Mouse (Mus musculus): ENCODE results near the gene Foxd3. TPM values are rescaled to one million over a fixed set of nuclear protein-coding genes. Genes with fewer than 3 reads are reported as not detected.

The Foxd3 gene
- polyA plus RNA-seq, 1 experiment from 2014 or later, result 0.08 TPM

DNA sequence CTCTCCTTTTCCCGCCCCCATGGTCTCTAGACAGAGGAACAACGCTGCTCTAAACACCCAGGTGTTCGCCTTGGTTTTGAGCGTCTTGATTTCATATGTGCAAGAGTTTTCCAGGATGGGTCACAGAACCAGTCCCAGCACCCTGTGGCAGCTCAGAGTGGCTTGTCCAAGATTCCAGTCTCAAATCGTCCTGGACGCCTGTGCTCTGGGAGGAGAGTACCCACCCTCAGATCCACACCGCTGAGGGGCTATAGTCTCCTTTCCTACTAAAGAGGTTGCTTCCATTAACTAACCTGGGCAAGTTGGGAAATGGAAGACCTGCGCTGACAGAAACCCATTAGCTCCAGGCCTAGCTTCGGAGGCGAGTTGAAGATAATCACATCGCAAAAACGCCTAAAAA lies 5.9 kb downstream of the Foxd3 start:
- Histone ChIP-seq H3K9ac (ENCODE audit: low read length) (no peak overlapping the region), H3K9me3 (ENCODE audit: control insufficient read depth, low read length) (no peaks in the 10 kb centered on the region), H3K27ac (ENCODE audit: low read depth, low read length) (no peak overlapping the region), H3K4me1 (replicated peaks; ENCODE audit: control insufficient read depth, insufficient read depth, low read length) (peaks cover 9% of the 10 kb centered on the region), H3K4me2 (ENCODE audit: low read depth, low read length, severe bottlenecking) (no peak overlapping the region), H3K36me3 (ENCODE audit: control insufficient read depth, insufficient read depth, low read length) (no peaks in the 10 kb centered on the region), H3K4me3 (ENCODE audit: low read depth, low read length) (no peak overlapping the region), H3K27me3 (ENCODE audit: control insufficient read depth, insufficient read depth, low read length) (peaks cover 67% of the 10 kb centered on the region)
- 5% methylated on average over 12 of the region's 12 CpGs for WGBS
- ATAC-seq (replicated peaks; ENCODE audit: low FRiP score), result no peak
- no peak for DNase-seq (ENCODE audit: low spot score)

- Histone ChIP-seq H3K27me3 (ENCODE audit: control insufficient read depth, insufficient read depth, low read length) (peaks cover 62% of the 10 kb centered on the region), H3K9me3 (ENCODE audit: control insufficient read depth, low read length) (no peaks in the 10 kb centered on the region), H3K4me1 (replicated peaks; ENCODE audit: control insufficient read depth, insufficient read depth, low read length) (peaks cover 4% of the 10 kb centered on the region), H3K4me2 (ENCODE audit: low read depth, low read length, severe bottlenecking) (no peak overlapping the region), H3K27ac (ENCODE audit: low read depth, low read length) (no peak overlapping the region), H3K9ac (ENCODE audit: low read length) (no peak overlapping the region), H3K36me3 (ENCODE audit: control insufficient read depth, insufficient read depth, low read length) (no peaks in the 10 kb centered on the region), H3K4me3 (ENCODE audit: low read depth, low read length) (no peak overlapping the region)
- 9% methylated on average over 9 of the region's 9 CpGs for WGBS
- no peak for ATAC-seq (replicated peaks; ENCODE audit: low FRiP score)
- DNase-seq (ENCODE audit: low spot score), result no peak
These were observed 6.3 kb downstream of the Foxd3 start for GRCm38 (mm10) chr4:99662431-99662830.

DNA sequence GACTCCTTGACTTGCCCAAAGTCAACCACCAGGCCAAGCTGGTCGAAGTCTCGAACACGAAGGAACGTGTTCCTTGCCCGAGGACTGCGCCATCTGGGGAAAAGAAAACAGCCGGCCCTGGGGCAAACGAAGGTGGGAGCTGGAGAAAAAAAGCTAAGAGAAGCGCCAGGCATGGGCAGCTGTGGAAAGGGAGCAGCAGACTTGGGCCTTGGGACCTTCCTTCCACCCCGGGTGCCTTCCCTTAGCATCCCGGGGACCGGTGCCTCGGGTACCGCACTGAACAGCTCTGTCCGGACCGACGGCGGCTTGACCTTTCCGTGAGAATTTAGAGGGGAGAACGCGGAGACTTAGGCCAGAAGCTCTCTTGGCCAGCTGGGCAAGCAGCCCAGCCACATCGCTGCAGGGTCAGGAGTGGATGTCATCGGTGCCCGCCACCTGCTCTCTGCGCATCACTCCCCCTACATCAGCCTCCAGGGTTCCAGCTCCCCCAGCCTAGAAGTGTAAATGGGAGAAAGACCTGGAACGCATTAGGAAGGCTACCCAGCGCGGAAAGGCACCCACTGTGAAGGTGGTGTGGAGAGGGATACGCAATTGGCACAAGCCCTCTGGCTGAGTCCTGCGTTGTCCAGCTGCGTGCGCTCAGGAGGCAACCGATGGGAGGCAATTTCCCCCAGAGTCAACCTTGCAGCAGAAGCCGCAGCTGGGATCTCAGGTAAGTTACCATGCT lies 6.9 kb downstream of the Foxd3 start:
- H3K36me3 ChIP-seq (ENCODE audit: control insufficient read depth, insufficient read depth, low read length), result no peaks in the 10 kb centered on the region
- H3K27me3 ChIP-seq (ENCODE audit: control insufficient read depth, insufficient read depth, low read length), result peaks cover 57% of the 10 kb centered on the region
- no peak overlapping the region for H3K4me3 ChIP-seq (ENCODE audit: low read depth, low read length)
- no peak overlapping the region for H3K9ac ChIP-seq (ENCODE audit: low read length)
- no peak overlapping the region for H3K4me2 ChIP-seq (ENCODE audit: low read depth, low read length, severe bottlenecking)
- ATAC-seq (replicated peaks; ENCODE audit: low FRiP score) (no peak), DNase-seq (ENCODE audit: low spot score) (peak; percentile 58)
- 3% methylated on average over 34 of the region's 34 CpGs for WGBS
- H3K4me1 ChIP-seq (replicated peaks; ENCODE audit: control insufficient read depth, insufficient read depth, low read length), result peaks cover 2% of the 10 kb centered on the region; the same call in 1 of the 2 replicates
- no peaks in the 10 kb centered on the region for H3K9me3 ChIP-seq (ENCODE audit: control insufficient read depth, low read length)
- no peak overlapping the region for H3K27ac ChIP-seq (ENCODE audit: low read depth, low read length)

- no peak overlapping the region for H3K27ac ChIP-seq (ENCODE audit: low read depth, low read length)
- H3K9ac ChIP-seq (ENCODE audit: low read length), result no peak overlapping the region
- H3K27me3 ChIP-seq (ENCODE audit: control insufficient read depth, insufficient read depth, low read length), result peaks cover 53% of the 10 kb centered on the region
- no peak overlapping the region for H3K4me2 ChIP-seq (ENCODE audit: low read depth, low read length, severe bottlenecking)
- H3K36me3 ChIP-seq (ENCODE audit: control insufficient read depth, insufficient read depth, low read length), result no peaks in the 10 kb centered on the region
- ATAC-seq (replicated peaks; ENCODE audit: low FRiP score), result no peak
- H3K4me3 ChIP-seq (ENCODE audit: low read depth, low read length), result no peak overlapping the region
- WGBS, result 10% methylated on average over 8 of the region's 8 CpGs
- H3K9me3 ChIP-seq (ENCODE audit: control insufficient read depth, low read length), result no peaks in the 10 kb centered on the region
- no peak for DNase-seq (ENCODE audit: low spot score)
- peaks cover 2% of the 10 kb centered on the region; the same call in 1 of the 2 replicates for H3K4me1 ChIP-seq (replicated peaks; ENCODE audit: control insufficient read depth, insufficient read depth, low read length)
These were observed 7.6 kb downstream of the Foxd3 start for GRCm38 (mm10) chr4:99663710-99664109.

- WGBS, result 86% methylated on average over 7 of the region's 7 CpGs
- no peaks in the 10 kb centered on the region for H3K4me1 ChIP-seq (replicated peaks; ENCODE audit: control insufficient read depth, insufficient read depth, low read length)
These were observed 14.2 kb downstream of the Foxd3 start for GRCm38 (mm10) chr4:99670203-99670851.

DNA sequence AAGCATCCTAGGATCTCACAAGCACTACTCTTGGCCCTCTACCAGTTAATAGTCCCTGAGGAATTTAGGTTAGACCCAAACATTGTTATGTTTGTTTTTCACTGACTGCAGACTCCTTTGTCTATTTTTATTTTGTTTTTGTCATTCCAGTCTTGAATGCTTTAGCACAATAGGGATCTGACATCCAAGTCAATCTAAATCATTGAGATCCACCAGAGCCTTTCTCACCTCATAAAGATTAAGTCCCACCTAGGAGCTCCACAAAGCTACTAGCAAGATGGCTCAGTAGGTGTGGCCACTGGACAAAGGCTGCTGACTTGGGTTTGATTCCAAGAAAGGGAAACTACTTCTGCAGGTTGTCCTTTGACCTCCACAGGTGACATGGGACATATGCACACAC lies 19.1 kb downstream of the Foxd3 start:
- DNase-seq (ENCODE audit: low spot score) (no peak), ATAC-seq (replicated peaks; ENCODE audit: low FRiP score) (no peak)
- H3K36me3 ChIP-seq (ENCODE audit: control insufficient read depth, insufficient read depth, low read length), result no peaks in the 10 kb centered on the region
- H3K4me1 ChIP-seq (replicated peaks; ENCODE audit: control insufficient read depth, insufficient read depth, low read length), result no peaks in the 10 kb centered on the region
- H3K27me3 ChIP-seq (ENCODE audit: control insufficient read depth, insufficient read depth, low read length), result no peaks in the 10 kb centered on the region
- H3K9me3 ChIP-seq (ENCODE audit: control insufficient read depth, low read length), result no peaks in the 10 kb centered on the region
- no peak overlapping the region for H3K9ac ChIP-seq (ENCODE audit: low read length)
- H3K27ac ChIP-seq (ENCODE audit: low read depth, low read length), result no peak overlapping the region
- H3K4me2 ChIP-seq (ENCODE audit: low read depth, low read length, severe bottlenecking), result no peak overlapping the region
- H3K4me3 ChIP-seq (ENCODE audit: low read depth, low read length), result no peak overlapping the region

More at GRCm38 (mm10) chr4:99670203-99670851, 14.2 kb downstream of the Foxd3 start:
- Histone ChIP-seq H3K4me3 (ENCODE audit: low read depth, low read length) (no peak overlapping the region), H3K27ac (ENCODE audit: low read depth, low read length) (no peak overlapping the region), H3K36me3 (ENCODE audit: control insufficient read depth, insufficient read depth, low read length) (no peaks in the 10 kb centered on the region), H3K27me3 (ENCODE audit: control insufficient read depth, insufficient read depth, low read length) (no peaks in the 10 kb centered on the region), H3K9me3 (ENCODE audit: control insufficient read depth, low read length) (no peaks in the 10 kb centered on the region), H3K9ac (ENCODE audit: low read length) (no peak overlapping the region), H3K4me2 (ENCODE audit: low read depth, low read length, severe bottlenecking) (no peak overlapping the region)
- DNase-seq (ENCODE audit: low spot score), result no peak
- no peak for ATAC-seq (replicated peaks; ENCODE audit: low FRiP score)

DNA sequence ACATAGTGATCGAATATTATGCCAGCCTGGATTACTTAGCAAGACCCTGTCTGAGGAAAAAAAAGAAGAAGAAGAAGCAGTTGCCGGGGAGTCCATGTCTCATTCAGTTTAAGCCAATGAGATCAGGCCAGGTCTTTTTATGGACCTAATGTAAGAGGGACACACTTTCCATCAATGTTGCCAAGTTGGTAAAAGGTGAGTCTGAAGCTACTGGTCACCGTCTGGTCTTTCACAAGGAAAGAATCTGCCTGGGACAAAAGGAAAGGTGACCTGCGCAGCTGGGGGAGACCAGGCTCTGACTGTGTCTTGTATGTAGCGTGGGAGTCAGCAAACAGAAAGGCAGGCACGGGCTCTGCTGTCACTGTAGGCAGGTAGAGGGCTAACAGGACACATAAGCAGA lies 27.8 kb downstream of the Foxd3 start:
- H3K4me2 ChIP-seq (ENCODE audit: low read depth, low read length, severe bottlenecking), result no peak overlapping the region
- no peak overlapping the region for H3K4me3 ChIP-seq (ENCODE audit: low read depth, low read length)
- H3K9ac ChIP-seq (ENCODE audit: low read length), result no peak overlapping the region
- no peaks in the 10 kb centered on the region for H3K36me3 ChIP-seq (ENCODE audit: control insufficient read depth, insufficient read depth, low read length)
- DNase-seq (ENCODE audit: low spot score) (no peak), ATAC-seq (replicated peaks; ENCODE audit: low FRiP score) (no peak)
- no peaks in the 10 kb centered on the region for H3K9me3 ChIP-seq (ENCODE audit: control insufficient read depth, low read length)
- H3K27ac ChIP-seq (ENCODE audit: low read depth, low read length), result no peak overlapping the region
- no peaks in the 10 kb centered on the region for H3K4me1 ChIP-seq (replicated peaks; ENCODE audit: control insufficient read depth, insufficient read depth, low read length)
- WGBS, result 87% methylated on average over 6 of the region's 6 CpGs
- H3K27me3 ChIP-seq (ENCODE audit: control insufficient read depth, insufficient read depth, low read length), result no peaks in the 10 kb centered on the region

- Histone ChIP-seq H3K4me2 (ENCODE audit: low read depth, low read length, severe bottlenecking) (no peak overlapping the region), H3K9ac (ENCODE audit: low read length) (no peak overlapping the region), H3K9me3 (ENCODE audit: control insufficient read depth, low read length) (no peaks in the 10 kb centered on the region), H3K27ac (ENCODE audit: low read depth, low read length) (no peak overlapping the region), H3K27me3 (ENCODE audit: control insufficient read depth, insufficient read depth, low read length) (no peaks in the 10 kb centered on the region), H3K4me1 (replicated peaks; ENCODE audit: control insufficient read depth, insufficient read depth, low read length) (no peaks in the 10 kb centered on the region), H3K36me3 (ENCODE audit: control insufficient read depth, insufficient read depth, low read length) (no peaks in the 10 kb centered on the region), H3K4me3 (ENCODE audit: low read depth, low read length) (no peak overlapping the region)
- DNase-seq (ENCODE audit: low spot score), result no peak
- 74% methylated on average over 5 of the region's 5 CpGs for WGBS
- no peak for ATAC-seq (replicated peaks; ENCODE audit: low FRiP score)
These were observed 30.2 kb downstream of the Foxd3 start for GRCm38 (mm10) chr4:99686308-99686707.

All from forebrain, embryonic 11.5 days (tissue).